Mouse (Mus musculus) forelimb bud, embryonic 11.5 days (tissue): ENCODE results near the gene Olfr1308.

Experiments
- DNase-seq: peaks from one replicate; pipeline ENCODE4 v3.0.0-alpha.2; 2012; ENCODE audit warnings: low read depth, low spot score

Olfr1308 gene

DNA sequence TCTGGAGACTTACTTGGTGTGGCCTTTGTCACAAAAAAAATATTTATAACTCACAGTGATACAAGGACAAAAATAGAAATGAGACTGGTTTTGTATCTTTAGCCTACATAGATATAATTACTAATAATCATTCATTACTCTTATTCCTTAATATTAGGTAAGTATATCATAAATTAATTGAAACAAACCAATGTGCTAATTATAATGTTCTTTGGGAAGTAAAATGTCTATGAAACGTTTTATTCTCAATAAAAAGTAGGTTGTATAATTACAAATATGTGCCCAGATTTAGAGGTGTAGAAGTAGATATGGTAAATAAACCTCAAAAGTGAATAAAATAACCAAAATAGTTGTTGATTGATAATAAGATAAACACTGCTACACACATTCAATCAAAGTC, at the start of gene Olfr1308:
Gene Olfr1308, minus strand, starts transcription at position 101 of the 400 bp plus-strand sequence.
- no peak for DNase-seq

DNA sequence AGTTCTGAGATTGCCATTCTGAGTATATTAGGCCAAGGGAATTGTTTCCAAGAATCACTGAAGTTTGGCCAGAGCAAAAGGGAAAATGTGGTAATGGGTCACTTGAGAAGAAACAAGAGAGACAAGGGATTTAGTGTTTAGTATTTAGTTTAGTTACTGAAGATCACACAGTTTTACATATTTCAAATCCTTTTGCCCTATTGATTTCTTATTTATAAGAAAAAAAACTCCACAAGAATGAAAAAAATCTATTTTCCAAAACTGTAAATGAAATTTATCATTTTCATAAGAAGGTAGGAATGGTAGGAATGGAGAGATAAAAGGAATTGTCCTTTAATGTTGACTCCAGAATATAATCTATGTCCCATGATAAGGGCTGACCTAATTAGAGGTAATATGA, 47.9 kb upstream of the Olfr1308 start, which contains the start of gene Olfr1310:
Gene Olfr1310, minus strand, starts transcription at position 101 of the 400 bp plus-strand sequence.
- DNase-seq, result no peak

DNA sequence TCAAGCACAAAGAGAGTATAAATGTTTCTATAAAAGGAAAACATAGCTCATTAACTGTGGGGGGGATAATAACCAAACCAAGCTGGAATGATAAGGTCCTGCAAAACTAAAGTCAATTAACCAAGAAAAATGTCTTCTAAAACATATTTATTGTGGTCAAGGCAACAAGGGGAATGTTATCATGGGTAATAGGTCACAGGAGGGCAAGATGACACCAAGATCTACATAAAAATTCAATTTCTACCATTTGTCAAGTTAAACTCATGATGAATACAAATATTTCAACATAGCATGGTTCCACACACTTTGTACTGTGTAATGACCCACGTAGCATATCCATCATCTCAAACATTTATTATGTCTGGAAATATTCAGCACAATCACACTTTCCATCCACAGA, 25.4 kb upstream of the Olfr1308 start, which contains the start of gene Olfr1309:
Gene Olfr1309, minus strand, starts transcription at position 101 of the 400 bp plus-strand sequence.
- DNase-seq, result no peak

DNA sequence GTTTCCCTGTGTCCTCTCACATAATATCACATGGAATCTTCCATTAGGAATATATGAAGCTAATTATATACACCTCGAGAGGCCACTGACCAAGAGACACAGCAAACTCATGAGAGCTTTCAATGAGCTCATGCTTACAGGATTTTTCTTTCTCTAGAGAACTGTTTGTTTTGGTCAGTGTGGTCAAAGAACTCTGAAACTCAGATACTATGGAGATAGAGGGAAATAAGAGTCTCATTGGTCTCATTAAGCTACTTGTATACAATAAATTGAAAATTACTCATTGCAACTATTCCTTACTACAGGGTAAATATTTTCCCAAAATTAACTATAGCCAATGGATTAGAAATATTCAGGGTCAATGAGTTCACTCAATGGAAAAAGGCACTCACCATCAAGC, 15.4 kb downstream of the Olfr1308 start, which contains the start of gene Olfr1307:
Gene Olfr1307, minus strand, starts transcription at position 101 of the 400 bp plus-strand sequence.
- no peak for DNase-seq

DNA sequence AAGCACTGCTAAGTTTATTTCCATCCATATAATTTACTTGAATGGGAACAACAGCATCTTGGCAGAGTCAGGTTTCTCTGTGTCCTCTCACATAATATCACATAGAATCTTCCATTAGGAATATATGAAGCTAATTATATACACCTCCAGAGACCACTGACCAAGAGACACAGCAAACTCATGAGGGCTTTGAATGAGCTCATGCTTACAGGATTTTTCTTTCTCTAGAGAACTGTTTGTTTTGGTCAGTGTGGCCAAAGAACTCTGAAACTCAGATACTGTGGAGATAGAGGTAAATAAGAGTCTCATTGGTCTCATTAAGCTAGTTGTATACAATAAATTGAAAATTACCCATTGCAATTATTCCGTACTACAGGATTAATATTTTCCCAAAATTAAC, 48.6 kb downstream of the Olfr1308 start, which contains the start of gene Olfr1306:
Gene Olfr1306, minus strand, starts transcription at position 101 of the 400 bp plus-strand sequence.
- DNase-seq, result no peak
